Mouse (Mus musculus): ENCODE results near the gene Kcnmb3.

DNA sequence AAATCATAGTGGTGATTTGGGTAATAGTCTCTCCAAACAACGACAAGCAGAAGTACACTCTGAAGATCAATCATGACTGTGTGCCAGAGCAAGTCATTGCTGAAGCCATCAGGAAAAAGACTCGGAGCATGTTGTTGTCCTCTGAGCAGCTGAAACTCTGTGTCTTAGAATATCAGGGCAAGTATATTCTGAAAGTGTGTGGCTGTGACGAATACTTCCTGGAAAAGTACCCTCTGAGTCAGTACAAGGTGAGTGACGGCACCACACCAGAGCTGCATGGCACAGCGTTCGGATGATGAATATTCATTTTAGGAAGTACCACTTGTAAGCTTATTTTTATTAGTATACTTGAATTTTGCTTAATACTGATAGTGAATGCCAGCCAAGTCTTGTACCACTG, 54.2 kb downstream of the Kcnmb3 start:
- no peak for TF ChIP-seq CTCF (IDR thresholded peaks at IDR 0.05; ENCODE audit: low read depth)
- TF ChIP-seq EP300 (IDR thresholded peaks at IDR 0.05; ENCODE audit: low read depth) = no peak

Measured in liver, embryonic 14.5 days (tissue).